Mouse (Mus musculus) erythroblast, embryonic 14.5 days (primary cell): ENCODE data around the gene Sox5. TPM values are rescaled to one million over a fixed set of nuclear protein-coding genes. Genes with fewer than 3 reads are reported as not detected.

ENCODE experiments used
- H3K27me3 ChIP-seq: 2 replicates; pipeline ENCODE4 v1.6.1; 2012; ENCODE audit warnings: inconsistent platforms; ENCODE audit not compliant: control insufficient read depth
- H3K36me3 ChIP-seq: 2 replicates; pipeline ENCODE4 v1.6.1; 2012; ENCODE audit warnings: mild to moderate bottlenecking, inconsistent platforms; ENCODE audit not compliant: control insufficient read depth
- H3K4me1 ChIP-seq: 2 replicates; pipeline ENCODE4 v1.6.1; 2012; ENCODE audit warnings: inconsistent platforms; ENCODE audit not compliant: control insufficient read depth
- H3K4me3 ChIP-seq: replicated peaks from 2 replicates; pipeline ENCODE3; 2012; ENCODE audit warnings: moderate library complexity, mild to moderate bottlenecking, inconsistent platforms
- H3K9me3 ChIP-seq: 2 replicates; pipeline ENCODE4 v1.6.1; 2012; ENCODE audit warnings: low read length, inconsistent platforms, mixed read lengths; ENCODE audit not compliant: control insufficient read depth
- GATA1 ChIP-seq: IDR thresholded peaks from 2 replicates; pipeline ENCODE4 v1.6.1; 2012; ENCODE audit warnings: low read length, inconsistent platforms, mixed read lengths
- TAL1 ChIP-seq: IDR thresholded peaks from 3 replicates; pipeline ENCODE4 v1.6.1; 2012; ENCODE audit warnings: low read length, inconsistent platforms, mixed read lengths
- polyA plus RNA-seq: library from polyadenylated mRNA; stranded (reverse); fragments of >175 nt; gene quantifications from 2 replicates; pipeline ENCODE4 v1.2.3, GENCODE M21; 2012

Sox5 gene
- not detected in 2 replicates for polyA plus RNA-seq

GRCm38 (mm10) chr6:144781431-144782030 is at the start of gene Sox5:
Gene Sox5 (minus strand): TSS chr6:144781977.
- Histone ChIP-seq H3K27me3 (peaks cover 32% of the 10 kb centered on the region), H3K4me3 (peak within 1 kb of the TSS; percentile 54), H3K36me3 (no peaks in the 10 kb centered on the region), H3K4me1 (no peaks in the 10 kb centered on the region), H3K9me3 (no peaks in the 10 kb centered on the region)
- no peak for TF ChIP-seq TAL1
- TF ChIP-seq GATA1 = no peak

- no peaks in the 10 kb centered on the region for H3K27me3 ChIP-seq
- H3K4me3 ChIP-seq = no peak overlapping the region
- no peaks in the 10 kb centered on the region for H3K36me3 ChIP-seq
- TF ChIP-seq TAL1 (no peak), GATA1 (no peak)
- H3K4me1 ChIP-seq = no peaks in the 10 kb centered on the region; the same call in 1 of the 2 replicates
- peaks cover 5% of the 10 kb centered on the region; the same call in 1 of the 2 replicates for H3K9me3 ChIP-seq
These were observed 43.3 kb upstream of the Sox5 start for GRCm38 (mm10) chr6:144825018-144825602.

DNA sequence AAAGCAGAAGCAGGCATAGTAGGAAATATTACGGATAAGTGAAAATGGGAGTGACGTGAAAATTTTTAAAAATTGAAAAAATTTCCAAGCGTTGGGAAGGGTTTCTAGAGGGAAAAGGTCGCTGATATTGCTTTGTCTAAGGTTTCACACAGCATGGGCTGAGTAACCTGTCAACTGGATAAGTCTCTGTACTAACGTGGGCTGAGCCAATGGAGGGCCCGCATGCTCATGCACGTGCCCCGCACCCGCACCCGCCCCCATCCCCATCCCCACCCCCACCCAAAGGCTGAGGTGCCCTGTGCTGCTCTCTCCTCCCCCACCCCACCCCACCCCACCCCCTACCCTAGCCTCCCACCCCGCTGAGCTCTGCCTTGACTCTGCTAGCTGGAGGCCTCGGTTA is 42.4 kb upstream of the Sox5 start:
- H3K9me3 ChIP-seq = peaks cover 5% of the 10 kb centered on the region; the same call in 1 of the 2 replicates
- H3K36me3 ChIP-seq = no peaks in the 10 kb centered on the region
- H3K27me3 ChIP-seq = no peaks in the 10 kb centered on the region
- H3K4me3 ChIP-seq = no peak overlapping the region
- no peaks in the 10 kb centered on the region; the same call in 1 of the 2 replicates for H3K4me1 ChIP-seq
- TF ChIP-seq TAL1 (no peak), GATA1 (no peak)

- no peaks in the 10 kb centered on the region for H3K27me3 ChIP-seq
- no peaks in the 10 kb centered on the region; the same call in 1 of the 2 replicates for H3K4me1 ChIP-seq
- no peak for TF ChIP-seq TAL1
- no peak for TF ChIP-seq GATA1
- no peak overlapping the region for H3K4me3 ChIP-seq
- no peaks in the 10 kb centered on the region for H3K36me3 ChIP-seq
- H3K9me3 ChIP-seq = peaks cover 5% of the 10 kb centered on the region; the same call in 1 of the 2 replicates
These were observed 40.8 kb upstream of the Sox5 start for GRCm38 (mm10) chr6:144822594-144822993.

GRCm38 (mm10) chr6:144821019-144821418 is 39.2 kb upstream of the Sox5 start:
- H3K36me3 ChIP-seq = no peaks in the 10 kb centered on the region
- H3K9me3 ChIP-seq = peaks cover 5% of the 10 kb centered on the region; the same call in 1 of the 2 replicates
- H3K4me1 ChIP-seq = no peaks in the 10 kb centered on the region; the same call in 1 of the 2 replicates
- H3K27me3 ChIP-seq = no peaks in the 10 kb centered on the region
- TF ChIP-seq GATA1 (no peak), TAL1 (no peak)
- no peak overlapping the region for H3K4me3 ChIP-seq

DNA sequence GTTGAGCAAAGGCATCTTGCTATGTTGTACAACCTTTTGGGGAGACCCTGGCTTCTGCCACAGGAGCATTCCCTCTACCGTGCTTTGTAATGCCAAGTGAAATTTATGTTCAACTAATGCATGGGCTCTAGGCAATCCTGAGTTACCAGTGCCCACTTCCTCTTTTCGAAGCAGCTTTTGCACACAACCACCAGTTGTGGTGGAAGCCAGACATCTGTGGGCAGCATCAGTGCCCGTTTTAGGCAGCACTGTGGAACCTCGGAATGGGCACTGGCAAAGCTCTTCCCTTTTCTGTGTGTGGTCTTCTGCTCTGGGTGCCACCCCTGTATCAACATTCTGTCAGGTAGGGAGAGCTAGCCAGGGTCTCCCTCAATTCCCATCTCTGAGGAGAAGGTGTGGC is 36.2 kb upstream of the Sox5 start:
- Histone ChIP-seq H3K9me3 (no peaks in the 10 kb centered on the region), H3K4me3 (no peak overlapping the region), H3K27me3 (no peaks in the 10 kb centered on the region), H3K36me3 (no peaks in the 10 kb centered on the region), H3K4me1 (no peaks in the 10 kb centered on the region; the same call in 1 of the 2 replicates)
- TF ChIP-seq TAL1 (no peak), GATA1 (no peak)

- no peaks in the 10 kb centered on the region for H3K36me3 ChIP-seq
- no peaks in the 10 kb centered on the region for H3K9me3 ChIP-seq
- TF ChIP-seq GATA1 = no peak
- TF ChIP-seq TAL1 = no peak
- H3K4me1 ChIP-seq = no peaks in the 10 kb centered on the region
- no peak overlapping the region for H3K4me3 ChIP-seq
- H3K27me3 ChIP-seq = no peaks in the 10 kb centered on the region
These were observed 35.7 kb upstream of the Sox5 start for GRCm38 (mm10) chr6:144817329-144817932.

DNA sequence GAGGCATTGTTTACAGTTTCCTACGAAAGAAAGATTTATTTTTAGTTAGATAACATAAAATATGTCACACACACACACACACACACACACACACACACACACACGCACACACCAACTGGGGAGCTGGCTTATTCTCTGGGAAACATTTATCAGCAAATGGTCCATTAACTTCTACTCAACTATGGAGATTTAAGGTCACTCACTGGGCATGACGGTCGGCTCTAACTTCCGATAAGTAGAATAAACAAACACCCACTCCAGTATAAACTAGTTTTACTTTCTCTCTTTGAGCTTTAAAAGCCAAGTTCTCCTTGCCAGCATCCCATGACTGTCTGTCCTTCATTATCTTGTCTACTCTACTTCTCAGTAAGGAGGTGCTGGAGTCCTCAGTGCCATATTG is 33.8 kb upstream of the Sox5 start:
- no peaks in the 10 kb centered on the region for H3K9me3 ChIP-seq
- no peak overlapping the region for H3K4me3 ChIP-seq
- H3K36me3 ChIP-seq = no peaks in the 10 kb centered on the region
- TF ChIP-seq GATA1 (no peak), TAL1 (no peak)
- no peaks in the 10 kb centered on the region for H3K27me3 ChIP-seq
- no peaks in the 10 kb centered on the region for H3K4me1 ChIP-seq

GRCm38 (mm10) chr6:144814931-144815364 is 33.2 kb upstream of the Sox5 start:
- no peak overlapping the region for H3K4me3 ChIP-seq
- no peaks in the 10 kb centered on the region for H3K9me3 ChIP-seq
- H3K36me3 ChIP-seq = no peaks in the 10 kb centered on the region
- H3K4me1 ChIP-seq = no peaks in the 10 kb centered on the region
- H3K27me3 ChIP-seq = no peaks in the 10 kb centered on the region
- TF ChIP-seq TAL1 (no peak), GATA1 (no peak)
